Mouse (Mus musculus) stomach, postnatal 0 days (tissue): ENCODE data around the gene 4930412O13Rik. TPM values are rescaled to one million over a fixed set of nuclear protein-coding genes. Genes with fewer than 3 reads are reported as not detected.

Source experiments
- ATAC-seq: fragments of 200-750 bp; cut with Nextera tagmentation; 2 replicates; pipeline ENCODE4 v1.8.0; 2017; ENCODE audit not compliant: low FRiP score, low TSS enrichment
- DNase-seq: peaks from one replicate; pipeline ENCODE4 v3.0.0-alpha.2; 2016; ENCODE audit warnings: low spot score
- H3K27ac ChIP-seq: fragments of 300-500 bp; sonication (generic); replicated peaks from 2 replicates; pipeline ENCODE4 v1.5.1; 2014; ENCODE audit warnings: mild to moderate bottlenecking, control low read depth
- H3K27me3 ChIP-seq: fragments of 300-500 bp; sonication (generic); 2 replicates; pipeline ENCODE4 v1.6.1; 2014; ENCODE audit warnings: low read length; ENCODE audit not compliant: control insufficient read depth, insufficient read depth
- H3K36me3 ChIP-seq: fragments of 300-500 bp; sonication (generic); 2 replicates; pipeline ENCODE4 v1.6.1; 2014; ENCODE audit warnings: low read length, mixed read lengths; ENCODE audit not compliant: control insufficient read depth, insufficient read depth
- H3K4me1 ChIP-seq: fragments of 300-500 bp; sonication (generic); replicated peaks from 2 replicates; pipeline ENCODE4 v1.6.1; 2014; ENCODE audit warnings: antibody characterized with exemption; ENCODE audit not compliant: control insufficient read depth, insufficient read depth
- H3K4me2 ChIP-seq: fragments of 300-500 bp; sonication (generic); replicated peaks from 2 replicates; pipeline ENCODE4 v1.6.1; 2014; ENCODE audit warnings: low read depth, mild to moderate bottlenecking, control low read depth, moderate library complexity
- H3K4me3 ChIP-seq: fragments of 300-500 bp; sonication (generic); 2 replicates; pipeline ENCODE4 v1.5.1; 2014; ENCODE audit warnings: low read depth, low read length, control low read depth
- H3K9ac ChIP-seq: fragments of 300-500 bp; sonication (generic); 2 replicates; pipeline ENCODE4 v1.6.1; 2014; ENCODE audit warnings: mild to moderate bottlenecking, low read length, control low read depth, mixed read lengths
- H3K9me3 ChIP-seq: fragments of 300-500 bp; sonication (generic); 2 replicates; pipeline ENCODE4 v1.6.1; 2016; ENCODE audit warnings: low read length; ENCODE audit not compliant: control insufficient read depth
- CTCF ChIP-seq: IDR thresholded peaks from 2 replicates; pipeline ENCODE4 v1.5.1; 2016; ENCODE audit warnings: antibody characterized with exemption, low read depth, mild to moderate bottlenecking, moderate library complexity
- EP300 ChIP-seq: optimal IDR thresholded peaks from 2 replicates; pipeline ENCODE3; 2016; ENCODE audit warnings: antibody characterized with exemption
- WGBS: fragments of 180-500 bp; shearing (Covaris S2); extraction: QIAGEN DNeasy Blood & Tissue Kit; methylation state at CpG from one replicate; pipeline ENCODE4 v1.1.7; 2014; 5-methylcytosine and 5-hydroxymethylcytosine counted together
- polyA plus RNA-seq: library from polyadenylated mRNA; unstranded; fragments of >200 nt; fragmentation: Nextera tagmentation; extraction: Ambion mirVana; gene quantifications from 2 replicates; pipeline ENCODE4 v1.2.1, GENCODE M21; 2015

Gene 4930412O13Rik
- polyA plus RNA-seq, 1 experiment from 2014 or later, result not detected

DNA sequence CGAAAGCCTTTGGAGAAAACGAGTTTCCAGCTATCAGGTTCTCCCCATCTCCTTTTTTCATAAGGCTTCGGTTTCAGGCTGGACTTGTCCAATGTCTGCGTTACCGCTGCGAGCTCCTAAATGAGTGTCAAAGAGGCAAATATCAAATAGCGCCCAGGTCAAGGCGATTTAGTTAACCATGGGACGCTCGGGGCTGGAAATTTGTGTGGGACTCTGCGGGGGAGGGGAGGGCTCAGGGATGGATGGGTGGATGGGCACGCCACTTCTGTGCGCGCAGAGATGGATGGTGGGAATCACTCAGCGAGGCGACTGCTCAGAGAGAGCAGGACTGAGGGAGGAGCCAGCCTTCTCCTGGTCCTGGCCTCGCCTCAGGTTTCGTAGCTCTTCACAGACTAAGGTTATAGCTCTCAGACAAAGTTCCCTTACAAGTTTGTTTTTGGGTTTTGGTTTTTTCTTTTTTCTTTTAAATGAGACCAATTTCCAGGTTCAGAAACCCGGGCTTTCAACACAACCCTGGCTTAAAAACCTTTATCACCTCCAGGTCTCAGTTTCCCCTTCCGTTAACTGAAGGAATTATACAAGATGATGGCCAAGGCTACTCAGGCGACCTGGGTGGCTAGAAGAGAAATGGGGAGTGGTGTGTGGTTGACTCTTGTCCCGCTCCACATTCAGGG lies 15.2 kb downstream of the 4930412O13Rik start:
- 2% methylated on average over 22 of the region's 22 CpGs for WGBS
- no peak overlapping the region for H3K4me2 ChIP-seq
- no peaks in the 10 kb centered on the region for H3K4me1 ChIP-seq
- H3K27ac ChIP-seq, result no peak overlapping the region
- peak overlapping the region; percentile 12; the same call in 1 of the 2 replicates for H3K4me3 ChIP-seq
- ATAC-seq (no peak), DNase-seq (no peak)
- TF ChIP-seq EP300 (no peak), CTCF (no peak)
- no peaks in the 10 kb centered on the region for H3K9me3 ChIP-seq
- no peak overlapping the region for H3K9ac ChIP-seq
- H3K36me3 ChIP-seq, result no peaks in the 10 kb centered on the region
- H3K27me3 ChIP-seq, result peaks cover 12% of the 10 kb centered on the region

DNA sequence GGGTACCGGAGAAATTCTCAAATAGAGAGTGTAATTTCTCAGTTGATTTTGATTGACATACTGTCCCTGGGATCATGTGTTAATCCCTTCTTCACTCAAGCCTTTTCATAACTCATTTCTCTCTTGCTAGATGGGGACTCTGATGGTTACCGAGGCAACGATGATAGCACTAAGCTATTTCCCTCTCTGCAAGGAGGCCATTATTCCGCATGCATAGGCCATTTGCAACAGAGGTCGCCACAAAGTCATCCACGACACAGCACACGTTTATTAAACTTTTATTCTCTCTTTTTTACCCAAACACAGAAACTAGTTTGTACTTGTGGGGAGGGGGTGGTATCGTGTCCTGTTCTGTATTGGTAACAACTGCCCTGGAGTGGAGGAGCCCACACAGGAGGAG lies 16.8 kb downstream of the 4930412O13Rik start:
- no peaks in the 10 kb centered on the region for H3K4me1 ChIP-seq
- H3K27me3 ChIP-seq, result peaks cover 12% of the 10 kb centered on the region
- ATAC-seq (no peak), DNase-seq (no peak)
- H3K9me3 ChIP-seq, result no peaks in the 10 kb centered on the region
- H3K36me3 ChIP-seq, result no peaks in the 10 kb centered on the region
- WGBS, result 19% methylated on average over 8 of the region's 8 CpGs
- H3K9ac ChIP-seq, result no peak overlapping the region
- no peak overlapping the region for H3K4me3 ChIP-seq
- no peak overlapping the region for H3K4me2 ChIP-seq
- no peak overlapping the region for H3K27ac ChIP-seq
- TF ChIP-seq CTCF (no peak), EP300 (no peak)

DNA sequence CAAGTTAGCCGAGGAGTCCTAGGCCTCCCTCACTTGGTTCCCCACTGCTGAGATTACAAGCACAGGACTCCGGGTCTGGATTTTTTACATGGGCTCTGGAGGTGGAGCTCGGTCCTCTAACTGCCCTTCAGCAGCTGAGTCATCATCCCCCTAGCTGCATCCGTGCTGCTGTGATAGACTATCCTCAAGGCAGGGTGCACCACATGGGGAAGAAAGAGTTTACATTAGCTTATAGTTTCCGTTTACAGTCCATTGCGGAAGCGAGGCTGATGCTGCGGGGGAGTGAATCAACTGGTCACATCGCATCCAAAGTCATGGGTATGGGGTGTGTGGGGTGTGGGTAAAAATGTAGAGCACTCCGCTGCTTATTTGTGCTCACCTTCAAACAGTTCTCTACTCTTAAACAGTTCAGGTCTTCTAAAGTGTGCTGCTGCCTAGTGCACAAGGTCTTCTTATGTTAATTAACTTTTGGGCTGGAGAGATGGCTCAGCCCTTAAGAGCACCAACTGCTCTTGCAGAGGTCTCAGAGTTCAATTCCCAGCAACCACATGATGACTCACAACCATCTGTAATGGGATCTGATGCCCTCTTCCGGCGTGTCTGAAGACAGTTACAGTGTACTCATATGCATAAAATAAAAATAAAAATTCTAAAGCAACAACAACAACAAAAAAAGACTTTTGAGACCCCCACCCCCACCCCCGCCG lies 23.0 kb downstream of the 4930412O13Rik start:
- no peak overlapping the region for H3K4me3 ChIP-seq
- H3K4me1 ChIP-seq, result no peaks in the 10 kb centered on the region
- no peaks in the 10 kb centered on the region for H3K27me3 ChIP-seq
- H3K4me2 ChIP-seq, result no peak overlapping the region
- DNase-seq (no peak), ATAC-seq (no peak)
- no peak overlapping the region for H3K27ac ChIP-seq
- H3K9ac ChIP-seq, result no peak overlapping the region
- no peaks in the 10 kb centered on the region for H3K36me3 ChIP-seq
- H3K9me3 ChIP-seq, result no peaks in the 10 kb centered on the region
- WGBS, result 45% methylated on average over 14 of the region's 14 CpGs
- no peak for TF ChIP-seq CTCF
- no peak for TF ChIP-seq EP300

DNA sequence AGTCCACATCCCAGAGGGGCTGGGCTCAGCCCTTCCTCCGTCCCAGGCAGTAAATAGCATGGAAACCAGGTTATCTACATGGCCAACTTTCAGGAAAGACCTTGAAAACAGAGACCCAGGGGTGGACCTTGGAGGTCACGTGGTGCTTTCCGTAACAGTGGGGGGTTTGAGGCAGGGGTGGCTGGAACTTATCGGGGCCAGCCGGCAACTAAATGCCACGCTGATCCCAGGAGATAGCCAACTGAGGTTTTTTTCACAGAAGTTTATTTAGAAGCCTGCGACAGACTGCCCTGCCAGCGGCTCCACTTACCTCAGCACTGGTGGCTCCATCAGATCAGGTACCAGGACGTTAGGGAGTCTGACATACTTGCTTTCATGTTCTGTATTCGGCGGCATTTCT lies 24.9 kb downstream of the 4930412O13Rik start:
- H3K27me3 ChIP-seq, result no peaks in the 10 kb centered on the region
- no peak for TF ChIP-seq CTCF
- TF ChIP-seq EP300, result no peak
- 4% methylated on average over 11 of the region's 11 CpGs for WGBS
- peak overlapping the region; percentile 17; the same call in 1 of the 2 replicates for H3K4me2 ChIP-seq
- H3K4me1 ChIP-seq, result no peaks in the 10 kb centered on the region
- no peaks in the 10 kb centered on the region for H3K36me3 ChIP-seq
- DNase-seq, result no peak
- no peak overlapping the region for H3K9ac ChIP-seq
- no peak for ATAC-seq
- no peak overlapping the region for H3K27ac ChIP-seq
- 0 out of 2 replicates have a peak overlapping the region, but pooled peaks have one; percentile 13 for H3K4me3 ChIP-seq
- no peaks in the 10 kb centered on the region for H3K9me3 ChIP-seq

DNA sequence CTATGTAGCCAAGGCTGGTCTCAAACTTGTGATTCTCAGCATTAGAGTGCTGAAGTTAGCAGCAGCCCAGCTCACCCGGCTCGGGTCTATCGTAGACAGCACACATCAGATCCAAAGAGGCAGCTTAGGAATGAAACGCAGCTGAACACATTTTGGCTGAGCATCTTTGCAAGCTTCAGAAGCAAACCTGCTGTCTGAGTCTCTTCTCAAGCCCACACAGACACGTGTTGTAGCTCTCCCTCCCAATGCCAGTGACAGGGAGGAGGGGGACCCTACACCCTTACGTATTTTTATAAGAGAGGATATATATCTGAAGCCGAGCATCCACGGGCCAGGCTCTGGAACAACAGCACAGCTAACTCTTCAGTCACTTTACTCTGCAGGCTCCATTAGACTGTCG lies 36.5 kb downstream of the 4930412O13Rik start:
- H3K27ac ChIP-seq, result no peak overlapping the region
- 92% methylated on average over 9 of the region's 9 CpGs for WGBS
- ATAC-seq, result no peak
- no peak overlapping the region for H3K4me3 ChIP-seq
- no peak for TF ChIP-seq CTCF
- TF ChIP-seq EP300, result no peak
- H3K27me3 ChIP-seq, result no peaks in the 10 kb centered on the region
- H3K4me1 ChIP-seq, result no peaks in the 10 kb centered on the region
- H3K9ac ChIP-seq, result no peak overlapping the region
- H3K36me3 ChIP-seq, result 0 out of 2 replicates have a peak, but pooled peaks cover 2% of the 10 kb centered on the region
- no peak for DNase-seq
- H3K4me2 ChIP-seq, result no peak overlapping the region
- H3K9me3 ChIP-seq, result no peaks in the 10 kb centered on the region
